Mouse (Mus musculus): ENCODE data around the gene Ncoa3.

GRCm38 (mm10) chr2:166090131-166090581 lies 97.7 kb downstream of the Ncoa3 start:
- no peak for TF ChIP-seq CTCF (IDR thresholded peaks at IDR 0.05; ENCODE audit: low read depth, low read length)
- no peak for TF ChIP-seq POLR2A (IDR thresholded peaks at IDR 0.05; ENCODE audit: extremely low read depth, insufficient read depth, low read length)

Data from liver, adult 2 months (tissue).